Mouse (Mus musculus) G1E (cell line): Measurements from ENCODE around the gene Calm5.

Source experiments
- CTCF ChIP-seq: IDR thresholded peaks from 2 replicates; pipeline ENCODE4 v1.5.1; 2012; ENCODE audit warnings: low read depth, low read length, inconsistent platforms, mixed read lengths
- GATA1 ChIP-seq: IDR thresholded peaks from 2 replicates; pipeline ENCODE4 v1.6.1; 2012; ENCODE audit warnings: borderline replicate concordance, low read length, inconsistent platforms, mixed read lengths
- GATA2 ChIP-seq: IDR thresholded peaks from 2 replicates; pipeline ENCODE4 v1.6.1; 2012; ENCODE audit warnings: low read depth, low read length, inconsistent platforms, borderline replicate concordance
- POLR2AphosphoS5 ChIP-seq: IDR thresholded peaks from 2 replicates; pipeline ENCODE4 v1.6.1; 2012; ENCODE audit warnings: low read depth, low read length, inconsistent platforms; ENCODE audit not compliant: insufficient replicate concordance
- TAL1 ChIP-seq: conservative IDR thresholded peaks from 2 replicates; pipeline ENCODE4 v1.6.1; 2012; ENCODE audit warnings: low read depth, low read length, inconsistent platforms, mixed read lengths

DNA sequence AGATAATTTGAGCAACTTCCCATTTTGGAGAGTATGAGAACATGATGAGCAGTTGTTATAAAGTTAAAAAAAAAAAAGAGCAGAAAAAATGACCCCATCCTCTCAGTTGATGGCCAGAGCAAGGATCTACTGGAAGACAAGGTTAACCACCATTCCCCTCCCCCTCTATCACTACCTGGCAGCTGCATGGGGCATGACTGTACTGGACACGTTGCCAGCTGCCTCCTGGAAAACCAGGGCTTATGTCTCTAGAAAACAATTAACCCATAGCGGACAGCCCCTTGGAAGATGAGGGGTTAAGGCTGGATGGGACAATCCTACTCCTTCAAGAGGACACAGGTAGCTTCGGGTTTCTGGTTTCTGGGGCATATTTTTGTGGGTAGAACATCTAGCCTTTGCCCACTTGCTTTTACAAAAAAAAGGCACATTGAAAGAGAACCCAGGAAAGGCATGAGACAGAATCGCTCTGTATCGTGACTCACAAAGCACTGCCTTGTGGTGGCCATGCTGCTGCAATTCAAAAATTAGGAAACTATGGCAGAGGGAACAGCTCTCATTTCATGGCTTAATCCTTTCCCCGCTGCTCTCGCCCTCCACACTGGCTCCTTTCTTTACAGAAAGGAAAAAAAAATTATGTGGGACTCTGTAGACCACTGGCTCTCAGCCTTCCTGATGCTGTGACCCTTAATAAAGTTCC is 46.7 kb upstream of the Calm5 start:
- TF ChIP-seq CTCF (no peak), POLR2AphosphoS5 (no peak), GATA2 (no peak), TAL1 (no peak), GATA1 (no peak)
